Mouse (Mus musculus): ENCODE results near the gene Slc45a1. TPM values are rescaled to one million over a fixed set of nuclear protein-coding genes. Genes with fewer than 3 reads are reported as not detected.
A peak's percentile ranks its signal among the peaks of the same experiment; 100 is the strongest.

Gene Slc45a1
- polyA plus RNA-seq, 1 experiment from 2014 or later, result 0.70 TPM

GRCm38 (mm10) chr4:150624214-150624823, 27.7 kb downstream of the Slc45a1 start:
- Histone ChIP-seq H3K27me3 (no peaks in the 10 kb centered on the region), H3K4me3 (replicated peaks) (no peak overlapping the region), H3K9me3 (no peaks in the 10 kb centered on the region), H3K4me2 (no peak overlapping the region), H3K4me1 (replicated peaks) (no peaks in the 10 kb centered on the region), H3K27ac (no peak overlapping the region; the same call in 1 of the 2 replicates), H3K36me3 (peaks cover 43% of the 10 kb centered on the region), H3K9ac (replicated peaks) (no peak overlapping the region)
- no peak for ATAC-seq (ENCODE audit: insufficient number of reproducible peaks, insufficient read depth, low FRiP score, low TSS enrichment, low read depth)
- WGBS, result 61% methylated on average over 11 of the region's 11 CpGs

GRCm38 (mm10) chr4:150622641-150623040, 29.3 kb downstream of the Slc45a1 start:
- Histone ChIP-seq H3K27ac (no peak overlapping the region), H3K4me1 (replicated peaks) (no peaks in the 10 kb centered on the region), H3K9me3 (no peaks in the 10 kb centered on the region), H3K4me3 (replicated peaks) (no peak overlapping the region), H3K27me3 (no peaks in the 10 kb centered on the region), H3K4me2 (no peak overlapping the region), H3K9ac (replicated peaks) (no peak overlapping the region), H3K36me3 (peaks cover 60% of the 10 kb centered on the region)
- ATAC-seq (ENCODE audit: insufficient number of reproducible peaks, insufficient read depth, low FRiP score, low TSS enrichment, low read depth), result no peak
- 91% methylated on average over 13 of the region's 13 CpGs for WGBS

- Histone ChIP-seq H3K4me3 (replicated peaks) (no peak overlapping the region), H3K4me1 (replicated peaks) (no peaks in the 10 kb centered on the region), H3K27me3 (no peaks in the 10 kb centered on the region), H3K9me3 (no peaks in the 10 kb centered on the region), H3K4me2 (no peak overlapping the region), H3K9ac (replicated peaks) (no peak overlapping the region), H3K27ac (no peak overlapping the region), H3K36me3 (peaks cover 96% of the 10 kb centered on the region)
- WGBS, result 89% methylated on average over 7 of the region's 7 CpGs
- no peak for ATAC-seq (ENCODE audit: insufficient number of reproducible peaks, insufficient read depth, low FRiP score, low TSS enrichment, low read depth)
These were observed 33.0 kb downstream of the Slc45a1 start for GRCm38 (mm10) chr4:150619011-150619410.

- no peaks in the 10 kb centered on the region for H3K9me3 ChIP-seq
- no peak overlapping the region for H3K4me3 ChIP-seq (replicated peaks)
- H3K27me3 ChIP-seq, result no peaks in the 10 kb centered on the region
- H3K36me3 ChIP-seq, result peaks cover 97% of the 10 kb centered on the region
- H3K9ac ChIP-seq (replicated peaks), result no peak overlapping the region
- H3K27ac ChIP-seq, result no peak overlapping the region
- 93% methylated on average over 20 of the region's 20 CpGs for WGBS
- ATAC-seq (ENCODE audit: insufficient number of reproducible peaks, insufficient read depth, low FRiP score, low TSS enrichment, low read depth), result no peak
- H3K4me1 ChIP-seq (replicated peaks), result no peaks in the 10 kb centered on the region
- no peak overlapping the region for H3K4me2 ChIP-seq
These were observed 35.1 kb downstream of the Slc45a1 start for GRCm38 (mm10) chr4:150616841-150617240.

GRCm38 (mm10) chr4:150616029-150616420, 35.9 kb downstream of the Slc45a1 start:
- no peaks in the 10 kb centered on the region for H3K27me3 ChIP-seq
- H3K9ac ChIP-seq (replicated peaks), result no peak overlapping the region
- H3K4me1 ChIP-seq (replicated peaks), result no peaks in the 10 kb centered on the region
- H3K4me3 ChIP-seq (replicated peaks), result no peak overlapping the region
- no peaks in the 10 kb centered on the region for H3K9me3 ChIP-seq
- H3K27ac ChIP-seq, result no peak overlapping the region
- H3K36me3 ChIP-seq, result peaks cover 96% of the 10 kb centered on the region
- H3K4me2 ChIP-seq, result no peak overlapping the region
- ATAC-seq (ENCODE audit: insufficient number of reproducible peaks, insufficient read depth, low FRiP score, low TSS enrichment, low read depth), result no peak
- WGBS, result 82% methylated on average over 13 of the region's 13 CpGs

GRCm38 (mm10) chr4:150615251-150616028, 36.5 kb downstream of the Slc45a1 start:
- no peaks in the 10 kb centered on the region for H3K27me3 ChIP-seq
- no peak overlapping the region for H3K4me3 ChIP-seq (replicated peaks)
- peaks cover 96% of the 10 kb centered on the region for H3K36me3 ChIP-seq
- H3K9ac ChIP-seq (replicated peaks), result no peak overlapping the region
- H3K4me1 ChIP-seq (replicated peaks), result no peaks in the 10 kb centered on the region
- H3K9me3 ChIP-seq, result no peaks in the 10 kb centered on the region
- WGBS, result 94% methylated on average over 12 of the region's 12 CpGs
- H3K27ac ChIP-seq, result no peak overlapping the region
- no peak overlapping the region for H3K4me2 ChIP-seq
- ATAC-seq (ENCODE audit: insufficient number of reproducible peaks, insufficient read depth, low FRiP score, low TSS enrichment, low read depth), result no peak

GRCm38 (mm10) chr4:150613715-150614114, 38.3 kb downstream of the Slc45a1 start:
- H3K4me1 ChIP-seq (replicated peaks), result no peaks in the 10 kb centered on the region
- H3K9ac ChIP-seq (replicated peaks), result no peak overlapping the region
- H3K9me3 ChIP-seq, result no peaks in the 10 kb centered on the region
- H3K36me3 ChIP-seq, result peaks cover 94% of the 10 kb centered on the region
- H3K27me3 ChIP-seq, result no peaks in the 10 kb centered on the region
- H3K4me2 ChIP-seq, result no peak overlapping the region
- ATAC-seq (ENCODE audit: insufficient number of reproducible peaks, insufficient read depth, low FRiP score, low TSS enrichment, low read depth), result no peak
- H3K27ac ChIP-seq, result no peak overlapping the region
- 90% methylated on average over 7 of the region's 7 CpGs for WGBS
- no peak overlapping the region for H3K4me3 ChIP-seq (replicated peaks)

GRCm38 (mm10) chr4:150608670-150609069, 43.3 kb downstream of the Slc45a1 start:
- H3K4me2 ChIP-seq, result no peak overlapping the region
- no peak overlapping the region for H3K4me3 ChIP-seq (replicated peaks)
- H3K36me3 ChIP-seq, result peaks cover 50% of the 10 kb centered on the region
- no peak overlapping the region for H3K9ac ChIP-seq (replicated peaks)
- peaks cover 14% of the 10 kb centered on the region for H3K4me1 ChIP-seq (replicated peaks)
- H3K27ac ChIP-seq, result no peak overlapping the region
- H3K27me3 ChIP-seq, result no peaks in the 10 kb centered on the region
- no peaks in the 10 kb centered on the region for H3K9me3 ChIP-seq
- no peak for ATAC-seq (ENCODE audit: insufficient number of reproducible peaks, insufficient read depth, low FRiP score, low TSS enrichment, low read depth)
- 98% methylated on average over 3 of the region's 3 CpGs for WGBS

- Histone ChIP-seq H3K27ac (peak overlapping the region; percentile 41; the same call in 1 of the 2 replicates), H3K27me3 (no peaks in the 10 kb centered on the region), H3K4me2 (no peak overlapping the region), H3K9ac (replicated peaks) (no peak overlapping the region), H3K4me3 (replicated peaks) (no peak overlapping the region), H3K9me3 (no peaks in the 10 kb centered on the region), H3K36me3 (peaks cover 29% of the 10 kb centered on the region), H3K4me1 (replicated peaks) (peaks cover 14% of the 10 kb centered on the region)
- no peak for ATAC-seq (ENCODE audit: insufficient number of reproducible peaks, insufficient read depth, low FRiP score, low TSS enrichment, low read depth)
- 58% methylated on average over 3 of the region's 3 CpGs for WGBS
These were observed 45.4 kb downstream of the Slc45a1 start for GRCm38 (mm10) chr4:150606449-150607161.

- no peak overlapping the region for H3K4me3 ChIP-seq (replicated peaks)
- 0 out of 2 replicates have a peak overlapping the region, but pooled peaks have one; percentile 41 for H3K27ac ChIP-seq
- H3K36me3 ChIP-seq, result peaks cover 22% of the 10 kb centered on the region
- WGBS, result 95% methylated on average over 3 of the region's 3 CpGs
- no peaks in the 10 kb centered on the region for H3K9me3 ChIP-seq
- H3K4me2 ChIP-seq, result no peak overlapping the region
- no peak overlapping the region for H3K9ac ChIP-seq (replicated peaks)
- ATAC-seq (ENCODE audit: insufficient number of reproducible peaks, insufficient read depth, low FRiP score, low TSS enrichment, low read depth), result no peak
- H3K27me3 ChIP-seq, result no peaks in the 10 kb centered on the region
- H3K4me1 ChIP-seq (replicated peaks), result peaks cover 14% of the 10 kb centered on the region
These were observed 46.2 kb downstream of the Slc45a1 start for GRCm38 (mm10) chr4:150605804-150606203.

- no peaks in the 10 kb centered on the region for H3K9me3 ChIP-seq
- no peak for ATAC-seq (ENCODE audit: insufficient number of reproducible peaks, insufficient read depth, low FRiP score, low TSS enrichment, low read depth)
- no peak overlapping the region for H3K27ac ChIP-seq
- peaks cover 4% of the 10 kb centered on the region; the same call in 1 of the 2 replicates for H3K36me3 ChIP-seq
- no peak overlapping the region for H3K4me3 ChIP-seq (replicated peaks)
- no peak overlapping the region for H3K9ac ChIP-seq (replicated peaks)
- 100% methylated on average over 1 of the region's 1 CpGs for WGBS
- no peak overlapping the region for H3K4me2 ChIP-seq
- H3K27me3 ChIP-seq, result no peaks in the 10 kb centered on the region
- H3K4me1 ChIP-seq (replicated peaks), result peaks cover 28% of the 10 kb centered on the region
These were observed 48.5 kb downstream of the Slc45a1 start for GRCm38 (mm10) chr4:150603366-150604061.
